Mouse (Mus musculus) stomach, postnatal 0 days (tissue): ENCODE data around the gene Prrt3.
A peak's percentile ranks its signal among the peaks of the same experiment; 100 is the strongest.

ENCODE experiments used
- CTCF ChIP-seq: IDR thresholded peaks from 2 replicates; pipeline ENCODE4 v1.5.1; 2016; ENCODE audit warnings: antibody characterized with exemption, low read depth, mild to moderate bottlenecking, moderate library complexity
- EP300 ChIP-seq: optimal IDR thresholded peaks from 2 replicates; pipeline ENCODE3; 2016; ENCODE audit warnings: antibody characterized with exemption

GRCm38 (mm10) chr6:113541610-113542009, 39.9 kb upstream of the Prrt3 start:
- TF ChIP-seq CTCF (peak; percentile 40), EP300 (no peak)
